Mouse (Mus musculus) heart, postnatal 10 days (tissue): Measurements from ENCODE around the gene Scrn2. TPM values are rescaled to one million over a fixed set of nuclear protein-coding genes. Genes with fewer than 3 reads are reported as not detected.
A peak's percentile ranks its signal among the peaks of the same experiment; 100 is the strongest.

Experiments
- DNase-seq, 2 experiments: peaks; one replicate each; pipeline ENCODE4 v3.0.0; 2021
- intact Hi-C: fragments of 180-260 bp; cut with DNase I; formaldehyde crosslinking; loops from one replicate; pipeline ENCODE4 v1.15.1; 2025
- total RNA-seq, 2 experiments: library from RNA; stranded (reverse); gene quantifications; 2 replicates each; pipeline ENCODE4 v1.2.3; 2021

Scrn2 gene
- total RNA-seq, 2 experiments from 2014 or later, result 11.3 to 16.1 TPM

DNA sequence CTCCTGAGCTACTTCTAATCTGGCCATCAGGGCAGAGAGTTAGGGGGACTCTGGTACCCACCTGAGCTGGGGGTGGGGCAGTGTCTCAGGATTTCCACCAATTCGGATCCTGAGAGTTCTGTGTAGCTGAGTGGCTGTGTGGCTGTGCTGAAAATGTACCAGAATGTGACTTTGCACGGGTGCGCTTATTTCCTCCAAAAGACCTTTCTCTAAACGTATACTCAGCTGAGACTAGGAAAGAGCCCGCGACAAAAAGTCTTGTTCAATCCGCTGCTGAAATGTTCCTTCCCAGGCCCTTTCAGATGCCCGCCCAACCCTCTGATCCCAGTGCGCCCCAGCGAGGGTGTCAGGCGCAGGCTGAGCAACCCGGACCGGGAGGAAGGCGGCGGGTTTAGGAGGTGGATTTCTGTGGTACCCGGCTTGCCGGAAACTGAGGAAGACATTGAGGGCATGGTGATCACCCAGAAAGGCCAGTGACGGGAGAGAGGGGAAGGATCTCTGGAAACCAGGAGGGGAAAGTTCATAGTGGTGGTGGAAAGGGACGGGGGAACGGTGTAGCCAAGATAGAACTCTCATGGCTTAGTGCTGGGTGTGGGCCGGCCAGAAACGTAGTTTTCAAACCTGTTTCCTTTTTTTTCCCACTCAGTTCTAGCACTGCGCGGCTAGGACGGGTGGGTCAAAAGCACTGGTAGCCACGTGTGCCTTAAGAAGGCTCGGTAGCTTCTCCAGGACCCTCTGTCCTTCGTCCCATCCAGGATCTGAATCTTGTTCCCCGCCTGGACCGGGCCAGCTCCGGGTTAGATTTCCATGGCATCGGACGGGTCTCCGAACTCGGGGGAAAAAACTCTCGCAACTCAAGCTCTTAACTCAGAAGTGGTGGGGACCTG lies 11.8 kb upstream of the Scrn2 start:
- intact Hi-C loops, result no loop called here

DNA sequence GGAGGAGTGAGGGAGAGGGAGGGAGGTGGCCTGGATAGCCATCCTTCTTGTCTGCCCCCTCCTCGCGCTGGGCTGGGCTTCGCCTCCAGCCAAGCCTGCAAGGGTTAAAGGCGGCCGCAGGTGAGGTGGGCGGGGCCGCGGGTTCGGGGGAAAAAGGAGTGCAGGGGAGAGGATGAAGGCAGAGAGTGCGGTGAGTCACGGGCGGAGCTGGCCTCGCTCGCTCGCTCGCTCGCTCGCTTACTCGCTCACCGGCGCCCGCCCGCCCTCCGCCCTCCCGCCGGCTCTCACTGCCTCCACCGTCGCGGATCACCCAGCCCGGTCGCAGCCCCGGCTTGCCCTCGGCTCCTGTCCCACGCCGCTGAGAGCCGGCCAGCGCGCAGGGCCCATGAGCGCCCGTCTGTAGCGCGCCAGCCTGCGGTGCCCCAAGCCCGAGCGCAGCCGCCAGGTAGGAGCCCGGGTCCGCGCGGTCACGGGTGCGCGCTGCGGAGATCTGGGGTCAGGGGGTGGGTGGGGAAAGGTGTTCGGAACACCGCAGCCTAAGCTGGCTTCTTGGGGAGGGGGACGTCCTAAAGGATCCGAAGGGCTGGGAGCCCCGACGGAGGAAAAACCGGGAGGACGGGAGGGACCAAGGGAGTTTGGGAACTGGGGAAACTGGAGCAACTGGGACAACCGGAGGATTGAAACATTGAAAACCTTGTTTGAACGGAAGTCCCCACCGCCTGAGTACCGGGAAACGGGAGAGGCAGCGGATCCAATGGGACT lies 11.0 kb upstream of the Scrn2 start:
- DNase-seq, result no peak
- intact Hi-C loops, result no loop called here

More for the DNA sequence above, 11.8 kb upstream of the Scrn2 start:
- DNase-seq, result peak in 1 of 2 experiments; percentile 30

DNA sequence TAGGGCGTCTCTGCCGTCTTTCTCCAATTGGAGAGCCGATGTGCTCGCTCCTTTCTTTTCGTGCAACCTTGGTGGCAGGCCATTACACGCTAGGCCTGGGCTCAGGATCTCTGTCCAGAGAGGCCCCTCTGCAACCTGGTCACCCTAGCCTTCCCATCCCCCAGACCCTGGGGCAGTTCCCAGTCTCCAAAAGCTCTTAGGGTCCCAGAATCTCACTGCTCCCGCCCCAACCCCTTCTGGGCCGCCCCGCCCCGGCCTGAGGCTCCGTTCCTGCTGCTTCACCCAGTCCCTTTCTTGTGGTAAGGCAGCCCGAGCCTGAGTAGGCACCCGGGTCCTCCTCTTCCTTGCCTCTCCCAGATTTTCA lies 10.4 kb upstream of the Scrn2 start:
- no peak for DNase-seq
- intact Hi-C loops, result no loop called here

DNA sequence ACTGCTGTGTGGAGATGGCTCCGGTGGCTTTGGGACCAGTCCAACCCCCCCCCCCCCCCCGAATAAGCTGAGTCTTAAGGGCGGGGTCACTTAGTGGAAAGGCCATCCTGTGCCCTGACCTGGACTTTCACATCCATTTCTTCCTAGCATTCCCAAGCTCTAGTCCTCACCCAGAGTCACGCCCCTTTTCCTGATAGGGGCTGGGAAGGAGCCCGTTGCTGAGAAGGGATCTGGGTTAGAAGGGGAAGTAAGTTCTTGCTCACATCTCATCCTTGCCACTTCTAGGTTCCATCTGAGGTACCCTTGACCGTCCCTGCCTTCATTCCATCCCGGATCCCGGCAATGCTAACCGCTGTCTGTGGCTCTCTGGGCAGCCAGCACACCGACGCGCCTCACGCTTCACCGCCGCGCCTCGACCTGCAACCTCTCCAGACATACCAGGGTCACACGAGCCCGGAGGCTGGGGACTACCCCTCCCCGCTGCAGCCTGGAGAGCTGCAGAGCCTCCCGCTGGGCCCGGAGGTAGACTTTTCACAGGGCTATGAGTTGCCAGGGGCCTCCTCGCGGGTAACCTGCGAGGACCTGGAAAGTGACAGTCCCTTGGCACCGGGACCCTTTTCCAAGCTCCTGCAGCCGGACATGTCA lies 8.5 kb upstream of the Scrn2 start:
- intact Hi-C loops, result loop anchor here (5.0 kb wide), 1 partner anchor 154 kb away; no protein-coding TSS in a partner anchor
- no peak for DNase-seq

DNA sequence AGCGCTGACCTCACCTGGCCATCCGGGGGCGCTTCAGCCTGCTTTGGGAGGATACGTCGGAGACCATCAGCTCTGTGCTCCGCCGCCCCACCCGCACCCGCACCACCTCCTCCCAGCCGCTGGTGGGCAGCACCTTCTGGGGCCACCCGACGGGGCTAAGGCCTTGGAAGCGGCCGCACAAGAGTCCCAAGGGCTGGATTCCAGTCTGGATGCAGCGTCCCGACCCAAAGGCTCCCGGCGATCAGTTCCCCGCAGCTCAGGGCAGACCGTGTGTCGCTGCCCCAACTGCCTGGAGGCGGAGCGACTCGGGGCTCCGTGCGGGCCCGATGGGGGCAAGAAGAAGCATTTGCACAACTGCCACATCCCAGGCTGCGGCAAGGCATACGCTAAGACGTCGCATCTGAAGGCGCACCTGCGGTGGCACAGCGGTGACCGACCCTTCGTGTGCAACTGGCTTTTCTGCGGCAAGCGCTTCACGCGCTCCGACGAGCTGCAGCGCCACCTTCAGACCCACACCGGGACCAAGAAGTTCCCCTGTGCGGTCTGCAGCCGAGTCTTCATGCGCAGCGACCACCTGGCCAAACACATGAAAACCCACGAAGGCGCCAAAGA lies 7.8 kb upstream of the Scrn2 start:
- DNase-seq, result peak; percentile 77 to 84
- intact Hi-C loops, result loop anchor here (5.0 kb wide), 1 partner anchor 155 kb away; no protein-coding TSS in a partner anchor

DNA sequence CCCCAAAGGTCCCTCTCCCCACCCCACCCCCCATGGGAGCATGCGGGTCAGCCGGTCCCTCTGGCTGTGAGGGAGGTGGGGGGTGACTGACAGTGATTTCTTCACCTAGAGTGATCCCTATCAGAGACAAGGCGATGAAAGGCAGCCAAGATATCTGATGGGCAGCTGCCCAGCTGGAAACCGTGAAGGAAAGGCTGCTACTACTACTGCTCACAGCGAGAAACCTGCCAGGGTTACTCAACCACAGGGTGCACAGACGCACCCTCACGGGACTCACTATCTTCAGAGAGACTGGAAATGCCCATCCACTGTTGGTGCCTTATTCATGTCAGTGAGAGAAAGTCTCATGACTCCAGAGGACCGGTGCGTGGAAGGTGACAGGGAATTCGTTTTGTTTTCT lies 4.8 kb upstream of the Scrn2 start:
- no peak for DNase-seq
- intact Hi-C loops, result loop anchor here (5.0 kb wide), 1 partner anchor 158 kb away; no protein-coding TSS in a partner anchor

DNA sequence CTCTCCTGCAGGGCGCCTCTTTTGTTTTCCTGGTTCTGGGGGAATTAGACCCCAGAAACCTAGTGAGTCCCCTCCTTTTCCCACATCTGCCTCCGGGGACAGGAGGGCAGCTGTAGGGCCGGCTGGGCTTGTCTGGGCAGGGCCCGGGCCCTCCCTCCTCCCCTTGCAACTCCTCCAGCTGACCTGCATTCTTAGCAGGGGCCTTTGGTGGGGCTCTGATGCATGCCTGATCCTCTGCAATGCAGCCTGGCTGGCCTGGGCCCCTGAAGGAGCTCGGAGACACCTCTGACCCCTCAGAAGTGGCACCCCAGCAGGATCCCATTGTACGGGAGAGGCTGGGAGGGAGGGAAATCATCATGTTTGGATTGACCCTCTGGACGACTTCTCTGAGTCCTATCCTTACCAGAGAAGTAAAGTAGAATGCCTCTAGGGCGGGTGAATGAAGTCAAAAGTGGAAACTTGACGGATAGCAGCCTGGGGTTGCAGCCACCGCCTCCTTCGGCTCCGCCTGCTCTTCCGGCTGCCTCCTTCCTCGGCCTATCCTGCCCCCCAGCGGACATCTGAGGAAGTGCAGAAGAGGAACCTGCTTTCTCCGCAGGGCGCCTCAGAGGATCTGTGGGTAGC lies 3.9 kb upstream of the Scrn2 start:
- peak; percentile 91 to 93 for DNase-seq
- intact Hi-C loops, result loop anchor here (1.0 to 2.0 kb wide), 2 partner anchors 44 to 109 kb away; partner anchors contain the start of genes Cdk5rap3 and Sp2

DNA sequence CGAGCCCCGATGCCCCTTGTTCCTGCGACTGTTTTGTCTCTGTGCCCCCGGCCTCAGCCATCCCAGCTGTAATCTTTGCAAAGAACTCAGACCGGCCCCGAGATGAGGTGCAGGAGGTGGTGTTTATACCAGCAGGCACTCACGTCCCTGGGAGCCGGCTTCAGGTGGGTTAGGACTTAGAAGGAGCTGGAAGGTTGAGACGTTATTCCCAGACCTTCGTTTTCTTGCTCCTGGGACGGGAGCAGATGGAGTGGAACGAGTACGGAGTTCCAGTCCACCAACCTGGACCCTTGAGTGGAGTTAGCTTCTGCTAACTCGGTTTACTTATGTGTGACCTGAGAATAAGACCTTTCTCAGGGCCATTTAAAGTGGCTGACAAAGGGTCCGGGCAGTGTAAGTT lies 688 bp downstream of the Scrn2 start:
- intact Hi-C loops, result no loop called here
- no peak for DNase-seq

DNA sequence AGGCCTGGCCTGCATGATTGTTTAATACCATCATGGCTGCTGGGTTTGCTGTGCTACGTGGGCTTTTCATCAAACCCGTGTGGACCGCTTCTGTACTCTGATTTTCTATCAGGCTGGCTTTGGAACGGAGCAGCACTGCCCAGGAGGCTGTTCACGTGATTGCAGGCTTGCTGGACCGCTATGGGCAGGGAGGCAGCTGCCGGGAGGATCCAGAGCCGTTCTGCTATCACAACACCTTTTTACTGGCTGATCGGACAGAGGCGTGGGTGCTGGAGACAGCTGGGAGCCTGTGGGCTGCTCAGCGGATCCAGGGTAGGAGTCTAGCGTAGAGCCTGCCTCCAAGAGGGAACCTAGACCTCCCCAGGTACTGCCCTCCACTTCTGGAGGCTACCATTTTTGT lies 2.2 kb downstream of the Scrn2 start:
- intact Hi-C loops, result no loop called here
- DNase-seq, result no peak

DNA sequence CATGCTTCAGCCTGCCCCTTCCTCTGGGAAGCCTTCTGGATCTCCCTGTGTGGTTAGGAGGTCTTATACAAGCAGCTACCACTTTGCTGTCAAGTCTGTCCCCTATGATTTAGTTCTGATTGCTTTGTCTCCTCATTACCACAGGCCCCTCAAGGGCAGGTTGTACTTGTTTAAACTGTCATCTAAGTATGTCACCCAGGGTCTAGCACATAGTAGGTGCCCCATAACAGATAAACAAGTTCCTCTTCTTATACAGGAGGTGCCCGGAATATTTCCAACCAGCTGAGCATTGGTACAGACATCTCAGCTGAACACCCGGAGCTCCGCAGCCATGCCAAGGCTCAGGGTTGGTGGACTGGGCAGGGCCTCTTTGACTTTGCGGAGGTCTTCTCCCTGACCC lies 2.8 kb downstream of the Scrn2 start:
- DNase-seq, result no peak
- intact Hi-C loops, result no loop called here

DNA sequence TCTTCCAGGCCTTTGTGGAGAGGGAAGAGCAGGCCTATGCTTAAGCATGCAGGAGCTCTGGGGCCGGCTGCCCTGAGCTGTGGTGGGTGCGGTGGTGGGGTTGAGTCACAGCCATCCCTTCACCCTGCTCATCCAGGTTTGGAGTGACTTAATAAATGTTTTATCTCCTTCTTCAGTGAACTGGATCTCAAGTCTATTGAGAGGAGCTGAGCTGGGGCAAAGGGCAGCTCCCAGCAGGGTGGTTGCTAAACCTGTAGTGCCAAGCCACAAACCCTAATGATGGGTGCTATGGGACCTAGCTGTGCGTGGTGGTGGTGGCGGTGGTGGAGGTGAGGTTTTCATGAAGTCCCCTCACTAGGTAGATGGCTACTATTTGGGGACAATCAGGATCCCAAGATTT lies 4.0 kb downstream of the Scrn2 start:
- intact Hi-C loops, result no loop called here
- no peak for DNase-seq

DNA sequence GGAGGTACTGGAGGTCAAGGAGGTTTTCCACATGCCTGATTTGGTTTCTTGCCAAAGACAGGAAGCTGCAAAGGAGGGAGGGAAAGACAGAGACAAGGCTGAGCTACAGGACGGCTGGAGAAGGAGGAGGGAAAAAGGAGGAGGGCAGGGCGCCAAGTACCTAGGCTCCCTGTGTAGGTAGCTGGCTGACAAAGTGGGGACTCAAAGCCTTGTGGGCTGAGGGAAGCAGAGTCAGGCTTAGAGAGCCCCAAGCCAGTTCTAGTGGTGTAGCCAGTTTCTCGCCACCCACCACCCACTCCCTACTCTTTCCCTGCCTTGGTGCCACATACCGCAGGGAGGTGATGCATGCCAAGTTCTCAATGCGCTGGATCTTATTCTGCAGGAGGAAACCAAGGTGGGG lies 6.4 kb downstream of the Scrn2 start:
- intact Hi-C loops, result no loop called here
- DNase-seq, result no peak

DNA sequence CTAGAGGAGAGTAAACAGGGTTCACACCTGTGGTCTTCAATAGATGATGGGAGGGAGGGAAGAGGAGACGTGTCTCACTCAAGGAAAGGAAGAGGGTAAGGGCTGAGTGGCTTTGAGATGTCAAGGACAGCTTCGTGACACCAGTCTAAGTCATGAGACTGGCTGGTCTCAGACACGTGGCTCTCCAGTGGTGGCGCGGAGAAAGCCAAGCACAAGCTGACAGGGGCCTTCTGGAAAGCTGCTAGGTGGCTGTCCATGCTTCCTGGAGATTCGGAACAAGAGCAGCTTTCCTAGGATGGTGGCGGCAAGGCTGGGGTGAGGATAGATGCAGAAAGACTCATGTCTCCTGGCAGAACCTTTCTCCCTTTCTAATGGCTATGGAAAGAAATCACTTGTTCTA lies 9.1 kb downstream of the Scrn2 start:
- intact Hi-C loops, result no loop called here
- no peak for DNase-seq

DNA sequence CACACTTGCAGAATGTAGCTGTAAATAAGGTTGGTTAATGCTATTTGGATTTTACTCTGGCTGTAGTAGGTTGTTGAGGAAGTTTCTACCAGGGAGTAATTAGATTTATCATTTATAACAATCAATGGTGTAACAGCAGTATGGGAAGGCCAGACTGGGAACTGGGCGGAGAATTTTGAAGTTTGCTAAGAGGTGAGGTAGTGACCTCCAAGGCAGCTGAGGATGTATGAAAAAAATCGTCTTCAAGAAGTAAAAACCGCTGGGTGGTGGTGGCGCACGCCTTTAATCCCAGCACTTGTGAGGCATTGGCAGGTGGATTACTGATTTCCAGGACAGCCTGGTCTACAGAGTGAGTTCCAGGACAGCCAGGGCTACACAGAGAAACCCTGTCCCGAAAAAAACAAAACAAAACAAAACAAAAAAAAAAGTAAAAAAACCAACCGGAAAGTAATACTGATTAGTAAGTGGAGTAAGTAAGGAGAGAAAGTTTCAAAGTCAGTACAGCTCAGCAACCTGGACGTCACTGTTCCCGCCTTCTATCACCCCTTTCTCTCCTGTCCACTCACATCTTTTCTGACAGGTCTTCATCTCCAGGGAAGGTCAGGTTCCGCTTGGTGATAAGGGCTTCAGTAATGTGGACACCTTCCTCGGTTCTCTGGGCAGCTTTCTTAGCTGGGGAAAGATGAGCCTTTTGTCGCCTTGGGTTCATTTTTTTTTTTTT lies 10.7 kb downstream of the Scrn2 start:
- intact Hi-C loops, result no loop called here
- no peak for DNase-seq

DNA sequence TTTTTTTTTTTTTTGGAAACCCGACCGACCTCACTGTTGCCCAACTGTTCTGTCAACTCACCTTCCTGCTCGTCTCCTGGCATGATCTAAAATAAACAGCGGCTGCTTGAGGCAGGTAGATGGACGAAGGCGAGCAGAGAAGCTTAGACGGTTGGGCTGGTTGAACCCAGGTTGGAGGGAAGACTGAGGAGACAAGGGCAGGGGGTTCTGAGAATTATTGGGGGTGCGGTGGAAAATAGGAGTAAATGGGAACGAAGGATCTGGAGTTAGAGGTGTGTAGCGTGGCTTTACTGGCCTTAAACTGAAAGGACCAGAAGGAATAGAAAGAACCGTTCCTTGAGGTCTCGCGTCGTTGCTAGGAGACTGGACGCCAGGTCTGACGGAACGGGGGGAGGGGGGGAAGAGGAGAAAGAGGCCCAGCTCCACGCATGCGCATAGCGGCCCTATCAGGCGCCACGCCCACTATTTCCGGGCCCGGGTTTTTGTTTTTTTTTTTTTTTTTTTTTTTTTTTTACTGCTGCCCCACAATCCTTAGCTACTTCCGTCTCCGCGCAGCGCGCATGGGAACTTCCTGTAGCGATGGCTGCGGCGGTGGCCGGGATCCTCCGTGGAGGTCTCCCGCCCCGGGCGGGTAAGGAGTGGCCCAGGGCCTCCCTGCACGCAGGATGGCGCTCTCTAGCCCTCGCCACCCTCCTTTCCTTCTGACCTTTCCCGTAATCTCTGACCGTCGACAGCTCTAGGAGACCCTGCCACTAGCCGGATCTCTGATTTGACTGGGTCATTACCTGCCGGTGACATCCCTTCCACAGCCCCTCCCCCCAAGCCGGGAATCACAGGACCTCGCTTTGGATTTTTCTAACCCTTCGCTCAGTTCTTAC lies 11.5 kb downstream of the Scrn2 start, which contains the start of the genes Lrrc46 and Mrpl10:
Lrrc46 (minus strand) TSS at position 386 of the 878 bp plus-strand sequence.
Mrpl10 (plus strand) TSS at position 539 of the 878 bp plus-strand sequence.
- peak; percentile 91 for DNase-seq
- intact Hi-C loops, result no loop called here

DNA sequence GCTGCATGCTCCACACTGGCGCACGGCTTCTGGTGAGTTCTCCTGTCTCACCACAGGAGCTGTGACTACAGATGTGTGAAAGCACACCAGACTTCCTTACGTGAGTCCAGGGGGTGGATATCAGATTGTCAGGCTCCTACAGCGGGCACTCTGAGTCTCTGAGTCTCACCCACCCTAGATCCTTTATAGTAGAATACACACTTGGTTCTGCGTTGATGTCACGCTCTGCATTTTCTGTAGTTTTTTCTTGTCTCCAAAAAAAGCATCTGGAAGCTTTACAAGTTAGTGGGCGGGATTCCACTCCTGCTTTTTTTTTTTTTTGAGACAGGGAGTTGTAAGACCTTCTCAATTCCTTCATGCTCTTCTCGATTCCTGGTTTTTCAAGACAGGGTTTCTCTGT lies 15.2 kb downstream of the Scrn2 start:
- intact Hi-C loops, result no loop called here
- DNase-seq, result no peak

DNA sequence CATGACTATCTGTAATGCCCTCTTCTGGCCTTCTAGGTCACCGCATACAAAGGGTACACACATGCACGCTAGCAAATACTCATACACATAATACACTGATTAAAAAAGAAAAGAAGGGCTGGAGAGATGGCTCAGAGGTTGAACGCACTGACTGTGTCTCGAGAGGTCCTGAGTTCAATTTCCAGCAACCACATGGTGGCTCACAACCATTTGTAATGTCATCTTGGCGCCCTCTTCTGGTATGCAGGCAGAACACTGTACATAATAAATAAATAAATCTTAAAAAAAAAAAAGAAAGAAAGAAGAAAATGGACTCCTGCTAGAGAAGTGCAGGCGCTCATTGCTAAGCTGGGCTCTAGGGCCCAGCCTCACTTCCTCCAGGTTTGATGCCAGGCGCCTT lies 16.1 kb downstream of the Scrn2 start:
- DNase-seq, result no peak
- intact Hi-C loops, result no loop called here

DNA sequence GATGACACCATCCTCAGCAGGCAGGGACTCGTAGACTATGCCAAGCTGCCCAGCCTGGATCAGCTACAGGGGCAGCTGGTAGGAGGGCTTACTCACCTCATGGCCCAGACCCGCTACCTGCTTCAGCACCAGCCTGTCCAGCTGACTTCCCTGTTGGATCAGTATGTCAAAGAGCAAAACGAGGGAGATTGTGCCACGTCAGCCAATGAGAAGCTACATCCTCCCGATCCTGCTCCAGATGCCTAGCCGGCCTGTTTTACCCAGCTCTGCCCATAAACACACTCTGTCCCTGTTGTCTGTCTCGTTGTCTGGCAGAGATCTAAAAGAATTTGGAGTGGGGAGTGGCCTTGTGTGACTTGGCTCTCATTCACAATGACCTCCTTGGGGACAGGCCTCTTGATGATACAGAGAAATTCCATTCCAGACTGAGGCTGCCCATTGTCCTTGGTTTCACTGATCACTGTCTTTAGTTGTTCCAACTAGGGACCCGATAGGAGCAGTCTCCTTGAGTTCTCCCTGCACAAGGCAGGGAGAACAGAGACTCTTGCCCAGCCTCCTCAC lies 18.4 kb downstream of the Scrn2 start:
- intact Hi-C loops, result no loop called here
- DNase-seq, result no peak
